Mouse (Mus musculus): Measurements from ENCODE around the gene Pdzd2. TPM values are rescaled to one million over a fixed set of nuclear protein-coding genes. Genes with fewer than 3 reads are reported as not detected.

The Pdzd2 gene
- polyA plus RNA-seq, 1 experiment = 4.2 TPM

DNA sequence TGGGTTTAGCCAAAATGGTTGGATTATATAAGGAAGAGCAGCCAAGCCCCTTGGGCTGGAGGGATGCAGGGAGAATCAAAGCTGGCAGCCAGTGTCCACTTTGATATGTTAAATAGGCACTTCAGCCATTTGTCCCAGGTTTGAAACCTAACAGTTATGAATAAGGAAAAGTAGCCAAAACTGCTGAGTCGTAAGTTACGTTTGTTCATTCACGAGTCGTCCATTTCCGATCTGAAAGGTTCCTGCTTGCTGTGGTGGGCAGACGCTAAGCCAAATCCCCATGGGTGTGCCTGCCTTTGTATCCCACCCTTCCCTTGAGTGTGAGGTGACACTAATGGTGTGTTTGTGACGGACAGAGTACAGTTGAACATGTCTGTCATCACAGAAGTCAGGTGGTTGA, 428.3 kb downstream of the Pdzd2 start:
- WGBS = 84% methylated on average over 7 of the region's 7 CpGs
- TF ChIP-seq POLR2A (IDR thresholded peaks at IDR 0.05; ENCODE audit: control insufficient read depth, extremely low read depth, insufficient read depth, low read length, poor library complexity) (no peak), CTCF (IDR thresholded peaks at IDR 0.05; ENCODE audit: borderline replicate concordance, control insufficient read depth, extremely low read depth, insufficient read depth, low read length, poor library complexity) (no peak)
- Histone ChIP-seq H3K4me1 (replicated peaks; ENCODE audit: control insufficient read depth, insufficient read depth, low read length) (no peaks in the 10 kb centered on the region), H3K27ac (ENCODE audit: control insufficient read depth, insufficient read depth, low read length) (no peak overlapping the region), H3K27me3 (ENCODE audit: control insufficient read depth, insufficient read depth, low read length) (no peaks in the 10 kb centered on the region), H3K36me3 (ENCODE audit: control insufficient read depth, insufficient read depth, low read length) (no peaks in the 10 kb centered on the region), H3K4me3 (ENCODE audit: control insufficient read depth, insufficient read depth, low read length) (no peak overlapping the region)
- DNase-seq = no peak

DNA sequence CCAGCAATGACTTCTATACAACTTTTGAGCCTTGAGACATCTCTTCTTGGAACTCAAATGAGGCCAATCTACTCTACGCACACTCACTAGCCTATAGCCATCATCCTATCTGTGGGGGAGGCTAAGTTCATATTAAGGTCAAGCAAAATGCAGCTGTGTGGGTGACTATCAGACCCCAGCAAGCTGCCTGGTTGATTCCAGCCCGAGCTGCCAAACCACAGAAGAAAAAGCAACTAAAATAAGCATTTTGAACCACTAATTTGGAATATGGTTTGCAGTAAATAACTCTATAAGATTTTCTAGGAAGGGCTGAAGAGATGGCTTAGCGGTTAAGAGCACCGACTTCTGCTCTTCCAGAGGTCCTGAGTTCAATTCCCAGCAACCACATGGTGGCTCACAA, 429.0 kb downstream of the Pdzd2 start:
- no peaks in the 10 kb centered on the region for H3K27me3 ChIP-seq (ENCODE audit: control insufficient read depth, insufficient read depth, low read length)
- DNase-seq = no peak
- 64% methylated on average over 4 of the region's 4 CpGs for WGBS
- H3K4me1 ChIP-seq (replicated peaks; ENCODE audit: control insufficient read depth, insufficient read depth, low read length) = no peaks in the 10 kb centered on the region
- no peaks in the 10 kb centered on the region for H3K36me3 ChIP-seq (ENCODE audit: control insufficient read depth, insufficient read depth, low read length)
- H3K27ac ChIP-seq (ENCODE audit: control insufficient read depth, insufficient read depth, low read length) = no peak overlapping the region
- TF ChIP-seq CTCF (IDR thresholded peaks at IDR 0.05; ENCODE audit: borderline replicate concordance, control insufficient read depth, extremely low read depth, insufficient read depth, low read length, poor library complexity) = no peak
- no peak for TF ChIP-seq POLR2A (IDR thresholded peaks at IDR 0.05; ENCODE audit: control insufficient read depth, extremely low read depth, insufficient read depth, low read length, poor library complexity)
- H3K4me3 ChIP-seq (ENCODE audit: control insufficient read depth, insufficient read depth, low read length) = no peak overlapping the region

Other genes with a start within 250 kb of the Pdzd2 start
- 13.5 and 14.4 TPM in 2 replicates for gene 6030458C11Rik, start 84.7 kb upstream of the Pdzd2 start, polyA plus RNA-seq (2012; rRNA removed)
- 19.5 and 22.0 TPM in 2 replicates for gene Drosha, start 84.9 kb upstream of the Pdzd2 start, polyA plus RNA-seq (2012; rRNA removed)